Mouse (Mus musculus) heart, adult 2 months (tissue): ENCODE data around the gene Fam169a. TPM values are rescaled to one million over a fixed set of nuclear protein-coding genes. Genes with fewer than 3 reads are reported as not detected.
"Not testable (repeated sequence)": the region's sequence is repeated elsewhere in the genome, so short reads cannot be mapped to it uniquely, and the experiment has no call there.

Source experiments
- DNase-seq, 2 experiments: peaks; one replicate each; pipeline ENCODE4 v3.0.0; 2021
- H3K27ac ChIP-seq: fragments of 200-600 bp; 2 replicates; pipeline ENCODE4 v1.8.1; 2022
- H3K27me3 ChIP-seq: fragments of 200-500 bp; 2 replicates; pipeline ENCODE4 v1.6.1; 2012; ENCODE audit warnings: mild to moderate bottlenecking, low read length, inconsistent platforms, mixed read lengths; ENCODE audit not compliant: control insufficient read depth, insufficient read depth
- H3K36me3 ChIP-seq: fragments of 200-500 bp; 2 replicates; pipeline ENCODE4 v1.6.1; 2012; ENCODE audit warnings: low read length, inconsistent platforms; ENCODE audit not compliant: control insufficient read depth, insufficient read depth
- H3K4me1 ChIP-seq: fragments of 200-500 bp; 2 replicates; pipeline ENCODE4 v1.6.1; 2011; ENCODE audit warnings: low read length; ENCODE audit not compliant: control insufficient read depth, insufficient read depth
- H3K4me3 ChIP-seq: fragments of 200-600 bp; 2 replicates; pipeline ENCODE4 v1.8.1; 2022
- H3K79me2 ChIP-seq: fragments of 200-500 bp; replicated peaks from 2 replicates; pipeline ENCODE4 v1.6.1; 2012; ENCODE audit warnings: mild to moderate bottlenecking, inconsistent platforms, low read length, moderate library complexity, mixed read lengths; ENCODE audit not compliant: control insufficient read depth, insufficient read depth
- H3K9ac ChIP-seq: fragments of 200-500 bp; 2 replicates; pipeline ENCODE4 v1.6.1; 2012; ENCODE audit warnings: low read depth, mild to moderate bottlenecking, control low read depth, inconsistent platforms, low read length, mixed read lengths
- CTCF ChIP-seq: fragments of 200-600 bp; IDR thresholded peaks from 2 replicates; pipeline ENCODE4 v1.8.1; 2022; ENCODE audit warnings: antibody characterized with exemption, mild to moderate bottlenecking, moderate library complexity
- EP300 ChIP-seq: fragments of 200-500 bp; IDR thresholded peaks from 2 replicates; pipeline ENCODE4 v1.6.1; 2011; ENCODE audit warnings: low read depth, low read length, control low read depth; ENCODE audit not compliant: insufficient read depth
- POLR2A ChIP-seq: fragments of 200-500 bp; IDR thresholded peaks from 2 replicates; pipeline ENCODE4 v1.6.1; 2011; ENCODE audit warnings: mild to moderate bottlenecking, low read depth, low read length, control low read depth; ENCODE audit not compliant: insufficient read depth
- WGBS: fragments of 180-500 bp; shearing (Covaris S2); methylation state at CpG from one replicate; pipeline ENCODE4 v1.1.7; 2018; 5-methylcytosine and 5-hydroxymethylcytosine counted together
- intact Hi-C: fragments of 180-260 bp; cut with DNase I; formaldehyde crosslinking; loops from one replicate; pipeline ENCODE4 v1.15.1; 2025
- polyA plus RNA-seq: library from polyadenylated mRNA; depleted of rRNA; stranded (reverse); fragments of >200 nt; gene quantifications from 2 replicates; pipeline ENCODE4 v1.2.3, GENCODE M21; 2012
- total RNA-seq, 2 experiments: library from RNA; stranded (reverse); gene quantifications; 2 replicates each; pipeline ENCODE4 v1.2.3; 2021

Fam169a gene
- total and polyA plus RNA-seq, 3 experiments = 0.12 to 0.50 (median 0.42) TPM

DNA sequence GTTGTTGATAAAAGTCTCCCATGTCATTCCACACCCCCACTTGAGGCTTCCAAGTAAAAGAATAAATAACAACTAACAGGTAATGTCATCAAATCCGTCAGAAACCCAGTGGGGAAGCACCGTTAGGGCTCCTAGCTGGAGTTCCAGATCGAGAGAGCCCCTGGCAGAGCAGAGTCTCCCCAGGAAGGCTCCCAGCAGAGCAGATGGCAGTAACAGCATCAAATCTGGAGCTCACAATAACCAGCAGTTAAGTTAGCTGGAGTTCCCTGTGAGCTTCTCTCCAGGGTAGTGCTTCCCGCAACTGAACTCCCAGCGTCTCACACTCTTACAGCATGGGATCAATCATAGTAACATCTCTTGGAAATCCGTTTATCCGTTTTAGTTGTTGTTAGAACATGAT, 37.9 kb downstream of the Fam169a start:
- intact Hi-C loops = no loop called here
- no peaks in the 10 kb centered on the region for H3K79me2 ChIP-seq
- no peak overlapping the region for H3K27ac ChIP-seq
- TF ChIP-seq POLR2A (no peak), CTCF (no peak), EP300 (no peak)
- H3K27me3 ChIP-seq = no peaks in the 10 kb centered on the region
- no peak for DNase-seq
- no peak overlapping the region for H3K9ac ChIP-seq
- 78% methylated on average over 7 of the region's 7 CpGs for WGBS
- H3K4me3 ChIP-seq = no peak overlapping the region
- no peaks in the 10 kb centered on the region for H3K36me3 ChIP-seq
- H3K4me1 ChIP-seq = no peaks in the 10 kb centered on the region

GRCm38 (mm10) chr13:97107721-97108120, 40.6 kb downstream of the Fam169a start:
- H3K27ac ChIP-seq, H3K4me1 ChIP-seq, H3K9ac ChIP-seq, H3K36me3 ChIP-seq, H3K27me3 ChIP-seq, H3K79me2 ChIP-seq, H3K4me3 ChIP-seq, DNase-seq, intact Hi-C loops: not testable (repeated sequence)
- WGBS = 95% methylated on average over 4 of the region's 4 CpGs

- Histone ChIP-seq H3K79me2 (no peaks in the 10 kb centered on the region), H3K4me1 (no peaks in the 10 kb centered on the region), H3K27ac (no peak overlapping the region), H3K27me3 (no peaks in the 10 kb centered on the region), H3K9ac (no peak overlapping the region), H3K36me3 (no peaks in the 10 kb centered on the region), H3K4me3 (no peak overlapping the region)
- intact Hi-C loops = no loop called here
- 66% methylated on average over 4 of the region's 4 CpGs for WGBS
- no peak for DNase-seq
- no peak for TF ChIP-seq CTCF
- TF ChIP-seq EP300 = no peak
- no peak for TF ChIP-seq POLR2A
Observed at GRCm38 (mm10) chr13:97109046-97109445, 42.0 kb downstream of the Fam169a start.

- Histone ChIP-seq H3K36me3 (no peaks in the 10 kb centered on the region), H3K27me3 (0 out of 2 replicates have a peak, but pooled peaks cover 1% of the 10 kb centered on the region), H3K9ac (no peak overlapping the region), H3K27ac (no peak overlapping the region), H3K4me3 (no peak overlapping the region), H3K79me2 (no peaks in the 10 kb centered on the region), H3K4me1 (no peaks in the 10 kb centered on the region)
- 80% methylated on average over 3 of the region's 3 CpGs for WGBS
- TF ChIP-seq CTCF = no peak
- no peak for TF ChIP-seq EP300
- no peak for TF ChIP-seq POLR2A
- DNase-seq = no peak
- intact Hi-C loops = no loop called here
Observed at GRCm38 (mm10) chr13:97121341-97121740, 54.3 kb downstream of the Fam169a start.

DNA sequence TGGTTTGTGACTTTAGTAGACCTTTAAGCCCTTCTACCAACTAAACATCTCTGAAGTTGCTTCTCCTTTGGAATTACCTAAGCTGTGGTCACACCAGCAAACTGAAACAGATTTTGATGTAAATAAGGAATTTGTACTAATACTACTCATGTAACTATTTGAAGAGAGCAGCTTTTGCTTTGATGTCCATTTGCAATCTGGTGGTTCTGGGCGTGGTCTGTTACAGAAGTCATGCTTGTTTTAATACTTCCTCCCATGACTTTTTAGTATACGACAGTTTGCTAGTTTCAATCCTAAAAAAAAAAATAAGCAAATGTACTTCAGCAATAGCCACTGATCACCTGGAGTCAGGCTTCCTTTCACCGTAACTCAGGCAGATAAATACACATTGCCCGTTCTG, 62.6 kb downstream of the Fam169a start:
- H3K4me3 ChIP-seq, intact Hi-C loops, H3K79me2 ChIP-seq, H3K27me3 ChIP-seq, H3K27ac ChIP-seq, H3K9ac ChIP-seq, H3K4me1 ChIP-seq, H3K36me3 ChIP-seq, DNase-seq: not testable (repeated sequence)
- WGBS = 65% methylated on average over 4 of the region's 4 CpGs

DNA sequence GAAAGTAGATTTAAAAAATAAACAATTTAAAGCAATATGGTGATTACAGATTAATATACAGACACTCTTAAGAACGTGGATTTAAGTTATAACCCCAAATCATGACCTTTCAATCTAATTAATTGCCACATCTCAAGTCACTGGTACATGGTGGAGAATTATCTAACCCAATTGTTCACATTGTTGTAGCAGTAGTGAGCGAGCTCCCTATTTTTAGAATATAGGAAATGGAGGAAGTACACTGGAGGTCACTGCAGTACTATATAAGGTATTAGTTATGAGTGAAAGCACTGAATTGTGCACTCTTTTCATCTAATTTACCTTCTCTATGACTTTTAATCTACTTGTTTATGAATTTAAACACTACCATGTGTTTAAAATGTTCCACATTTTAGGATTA, 63.3 kb downstream of the Fam169a start:
- H3K9ac ChIP-seq, H3K36me3 ChIP-seq, H3K4me3 ChIP-seq, intact Hi-C loops, H3K27ac ChIP-seq, H3K79me2 ChIP-seq, H3K4me1 ChIP-seq, H3K27me3 ChIP-seq, DNase-seq: not testable (repeated sequence)
- WGBS = no CpG with 5 or more reads among the region's 2 CpGs
